Mouse (Mus musculus) limb, embryonic 15.5 days (tissue): ENCODE measurements around the gene Fkbp9. TPM values are rescaled to one million over a fixed set of nuclear protein-coding genes. Genes with fewer than 3 reads are reported as not detected.

Experiments
- ATAC-seq: fragments of 200-750 bp; cut with Nextera tagmentation; 2 replicates; pipeline ENCODE4 v1.8.0; 2017; ENCODE audit warnings: low read depth, moderate TSS enrichment; ENCODE audit not compliant: insufficient number of reproducible peaks, low FRiP score, low TSS enrichment
- H3K27ac ChIP-seq: fragments of 300-500 bp; sonication (generic); 2 replicates; pipeline ENCODE4 v1.5.1; 2015; ENCODE audit warnings: moderate library complexity, mild to moderate bottlenecking, inconsistent platforms
- H3K27me3 ChIP-seq: fragments of 300-500 bp; sonication (generic); 2 replicates; pipeline ENCODE4 v1.6.1; 2015; ENCODE audit warnings: inconsistent platforms
- H3K36me3 ChIP-seq: fragments of 300-500 bp; sonication (generic); 2 replicates; pipeline ENCODE4 v1.6.1; 2015; ENCODE audit warnings: inconsistent platforms
- H3K4me1 ChIP-seq: fragments of 300-500 bp; sonication (generic); 2 replicates; pipeline ENCODE4 v1.6.1; 2015; ENCODE audit warnings: inconsistent platforms
- H3K4me2 ChIP-seq: fragments of 300-500 bp; sonication (generic); 2 replicates; pipeline ENCODE4 v1.6.1; 2015; ENCODE audit warnings: mild to moderate bottlenecking, inconsistent platforms
- H3K4me3 ChIP-seq: fragments of 300-500 bp; sonication (generic); 2 replicates; pipeline ENCODE4 v1.5.1; 2015; ENCODE audit warnings: mild to moderate bottlenecking, inconsistent platforms
- H3K9ac ChIP-seq: fragments of 300-500 bp; sonication (generic); 2 replicates; pipeline ENCODE4 v1.6.1; 2015; ENCODE audit warnings: inconsistent platforms
- H3K9me3 ChIP-seq: fragments of 300-500 bp; sonication (generic); 2 replicates; pipeline ENCODE4 v1.6.1; 2016; ENCODE audit warnings: inconsistent platforms
- WGBS: fragments of 180-500 bp; shearing (Covaris S2); methylation state at CpG from one replicate; pipeline ENCODE4 v1.1.7; 2015; 5-methylcytosine and 5-hydroxymethylcytosine counted together
- polyA plus RNA-seq: library from polyadenylated mRNA; unstranded; fragments of >200 nt; fragmentation: Nextera tagmentation; extraction: Ambion mirVana; gene quantifications from 2 replicates; pipeline ENCODE4 v1.2.1, GENCODE M21; 2015

The Fkbp9 gene
- 234 and 259 TPM in 2 replicates for polyA plus RNA-seq

DNA sequence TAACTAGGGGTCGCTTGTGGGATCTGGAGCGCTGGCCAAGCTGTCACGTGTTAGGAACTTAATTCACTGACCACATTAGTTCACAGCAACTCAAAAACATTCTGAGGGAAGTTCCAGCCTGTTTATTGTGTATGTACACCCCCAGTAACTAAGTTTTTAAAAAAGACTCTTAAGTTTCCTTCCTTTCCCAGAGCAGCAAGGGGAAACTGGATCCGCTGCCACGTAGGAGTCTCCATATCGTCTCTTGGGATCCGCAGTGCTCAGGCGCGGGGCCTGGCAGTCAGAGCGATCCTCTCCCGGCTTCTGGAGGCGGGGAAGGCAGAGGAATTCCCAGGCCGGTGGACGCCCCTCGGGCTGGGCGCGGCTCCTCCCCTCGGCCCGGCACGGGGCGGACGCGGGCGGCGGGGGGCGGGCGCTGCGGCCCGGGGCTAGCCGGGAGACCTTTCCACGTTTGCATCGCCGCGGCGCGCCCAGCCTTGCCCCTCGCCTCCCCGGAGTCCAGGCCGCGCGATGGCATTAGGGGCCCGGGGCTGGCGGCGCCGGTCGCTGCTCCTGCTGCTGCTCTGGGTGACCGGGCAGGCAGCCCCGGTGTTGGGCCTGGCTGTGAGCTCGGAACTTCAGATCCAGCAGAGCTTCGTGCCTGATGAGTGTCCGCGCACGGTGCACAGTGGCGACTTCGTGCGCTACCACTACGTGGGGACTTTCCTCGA, at the start of gene Fkbp9:
Gene Fkbp9 (plus strand): TSS at position 363 of the 710 bp plus-strand sequence.
- H3K9me3 ChIP-seq, result no peaks in the 10 kb centered on the region
- H3K27ac ChIP-seq, result peak within 1 kb of the TSS; percentile 93
- H3K9ac ChIP-seq, result peak within 1 kb of the TSS; percentile 82
- H3K4me1 ChIP-seq, result peaks cover 13% of the 10 kb centered on the region
- H3K27me3 ChIP-seq, result no peaks in the 10 kb centered on the region
- H3K36me3 ChIP-seq, result peaks cover 14% of the 10 kb centered on the region
- peak within 1 kb of the TSS; percentile 75 for H3K4me3 ChIP-seq
- WGBS, result under 1% methylated on average over 53 of the region's 58 CpGs
- H3K4me2 ChIP-seq, result peak within 1 kb of the TSS; percentile 57
- peak; percentile 92 for ATAC-seq

DNA sequence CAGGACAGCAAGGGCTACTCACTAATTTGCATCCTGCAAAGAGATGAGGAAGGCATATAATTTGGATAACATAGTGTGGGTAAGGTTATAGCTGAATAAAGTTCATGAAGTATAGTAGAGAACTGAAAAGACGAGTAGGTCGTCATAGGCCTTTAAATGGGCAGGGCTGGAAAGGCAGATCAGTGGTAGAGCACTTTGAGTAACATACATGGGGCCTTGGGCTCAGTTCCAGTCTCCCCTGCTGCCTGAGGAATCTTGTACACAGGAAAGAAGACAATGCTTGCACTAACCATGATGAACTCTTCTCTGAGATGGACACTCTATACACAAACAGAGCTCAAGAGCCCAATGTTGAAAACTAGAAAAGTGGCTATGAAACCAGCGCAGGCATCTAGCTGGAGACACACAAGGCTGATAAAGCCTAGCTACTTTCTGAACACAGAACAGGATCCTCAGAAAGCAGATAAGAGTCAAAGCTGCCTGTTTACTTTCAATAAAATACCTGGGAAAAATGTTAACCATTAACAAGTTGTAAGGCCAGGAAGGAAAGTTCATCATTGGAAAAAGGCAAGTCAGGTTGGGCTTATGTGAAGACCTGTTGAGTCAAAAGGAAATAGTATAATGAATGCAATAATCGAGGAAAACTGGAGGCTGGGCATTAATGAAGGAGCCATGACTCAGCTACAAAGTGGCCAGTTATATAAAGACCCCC, 48.1 kb upstream of the Fkbp9 start:
- no peak for ATAC-seq
- H3K4me2 ChIP-seq, result no peak overlapping the region
- H3K36me3 ChIP-seq, result peaks cover 42% of the 10 kb centered on the region
- WGBS, result 86% methylated on average over 4 of the region's 4 CpGs
- no peak overlapping the region for H3K9ac ChIP-seq
- H3K27ac ChIP-seq, result no peak overlapping the region
- H3K4me1 ChIP-seq, result peaks cover 4% of the 10 kb centered on the region; the same call in 1 of the 2 replicates
- no peaks in the 10 kb centered on the region for H3K9me3 ChIP-seq
- H3K27me3 ChIP-seq, result no peaks in the 10 kb centered on the region
- H3K4me3 ChIP-seq, result no peak overlapping the region

DNA sequence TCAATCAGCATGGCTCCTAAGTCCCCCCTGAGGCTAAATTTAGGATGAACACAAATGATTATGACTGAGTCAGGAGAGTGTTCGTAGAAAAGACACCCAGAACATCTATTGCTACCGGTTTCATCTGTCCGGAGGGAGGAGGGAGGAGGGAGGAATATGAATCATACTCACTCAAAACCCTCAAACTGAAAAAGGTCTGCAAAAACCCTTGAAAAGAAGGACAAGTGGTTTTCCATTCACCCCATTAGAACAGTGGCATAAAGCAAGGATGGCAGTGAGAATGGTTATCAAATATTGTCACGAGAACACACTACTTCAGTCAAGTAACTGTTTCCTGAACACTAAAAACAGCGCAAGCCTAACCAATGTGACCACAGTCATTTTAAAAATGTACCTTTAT, 46.8 kb upstream of the Fkbp9 start:
- peaks cover 34% of the 10 kb centered on the region for H3K36me3 ChIP-seq
- ATAC-seq, result no peak

DNA sequence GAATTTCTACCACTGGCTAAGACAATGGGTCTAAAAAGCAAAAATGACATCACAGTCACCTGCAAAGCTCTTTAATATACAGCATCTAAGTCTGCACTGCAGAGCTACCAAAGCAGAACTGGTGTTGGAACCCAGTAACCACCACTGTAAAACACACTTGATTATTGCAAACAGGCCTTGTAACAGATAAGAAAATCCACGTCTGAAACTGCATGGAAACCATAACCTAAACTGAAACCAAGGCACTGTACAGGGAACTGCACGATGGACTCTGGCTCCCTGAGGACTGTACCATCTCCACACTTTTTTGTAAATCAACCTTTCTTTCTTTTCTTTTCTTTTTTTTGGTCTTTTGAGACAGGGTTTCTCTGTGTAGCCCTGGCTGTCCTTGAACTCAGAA, 44.2 kb upstream of the Fkbp9 start:
- ATAC-seq, result no peak
- H3K4me3 ChIP-seq, result no peak overlapping the region
- H3K36me3 ChIP-seq, result peaks cover 22% of the 10 kb centered on the region
- no peak overlapping the region for H3K4me2 ChIP-seq
- H3K9me3 ChIP-seq, result no peaks in the 10 kb centered on the region
- H3K27me3 ChIP-seq, result no peaks in the 10 kb centered on the region
- H3K4me1 ChIP-seq, result peaks cover 4% of the 10 kb centered on the region; the same call in 1 of the 2 replicates
- H3K27ac ChIP-seq, result no peak overlapping the region
- no peak overlapping the region for H3K9ac ChIP-seq
- 82% methylated on average over 2 of the region's 2 CpGs for WGBS

More for the DNA sequence above, 46.8 kb upstream of the Fkbp9 start:
- Histone ChIP-seq H3K27ac (no peak overlapping the region), H3K27me3 (no peaks in the 10 kb centered on the region), H3K9ac (no peak overlapping the region), H3K4me1 (peaks cover 4% of the 10 kb centered on the region; the same call in 1 of the 2 replicates), H3K4me2 (no peak overlapping the region), H3K9me3 (no peaks in the 10 kb centered on the region), H3K4me3 (no peak overlapping the region)
- WGBS, result 80% methylated on average over 5 of the region's 5 CpGs

DNA sequence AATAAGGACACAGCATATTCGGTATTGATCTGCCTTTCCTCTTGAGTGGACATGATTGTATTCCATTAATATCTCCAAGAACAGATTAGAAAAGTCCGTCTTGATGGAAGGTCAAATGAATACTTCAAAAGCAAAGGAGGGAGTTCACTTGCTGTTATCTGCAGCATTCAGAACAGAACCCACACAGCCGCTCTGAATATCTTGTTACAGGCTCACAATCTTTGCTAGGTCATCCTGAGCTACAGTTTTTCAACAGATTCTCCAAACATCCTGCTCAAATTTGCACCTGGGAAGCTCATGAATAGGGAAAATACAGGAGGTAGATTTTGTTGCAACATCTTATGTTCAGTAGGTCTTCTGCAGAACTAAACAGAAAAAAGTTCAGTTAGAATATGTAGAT, 42.5 kb upstream of the Fkbp9 start:
- H3K4me3 ChIP-seq, result no peak overlapping the region
- no peak overlapping the region for H3K27ac ChIP-seq
- no peak overlapping the region for H3K9ac ChIP-seq
- H3K4me1 ChIP-seq, result peaks cover 4% of the 10 kb centered on the region; the same call in 1 of the 2 replicates
- H3K9me3 ChIP-seq, result no peaks in the 10 kb centered on the region
- no peak overlapping the region for H3K4me2 ChIP-seq
- WGBS, result 87% methylated on average over 3 of the region's 3 CpGs
- H3K27me3 ChIP-seq, result no peaks in the 10 kb centered on the region
- peaks cover 18% of the 10 kb centered on the region for H3K36me3 ChIP-seq
- ATAC-seq, result no peak

DNA sequence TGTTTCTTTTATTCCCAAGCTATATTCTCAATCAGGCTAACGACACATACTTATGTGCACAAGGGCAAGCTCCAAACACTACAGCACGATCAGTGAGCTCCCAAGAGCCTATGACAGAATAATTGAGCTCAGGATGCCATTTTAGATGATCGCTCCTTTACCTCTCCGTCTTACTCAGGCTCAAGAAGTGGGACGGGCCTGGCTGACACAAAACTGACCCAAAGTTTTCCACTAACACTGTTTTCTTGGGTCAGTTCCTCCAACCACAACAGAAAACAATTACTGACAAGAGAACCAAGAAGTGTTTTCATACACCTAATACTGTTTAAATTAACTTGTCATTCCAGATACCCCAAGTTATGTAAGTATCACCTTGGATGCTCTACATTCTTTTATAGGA, 37.0 kb upstream of the Fkbp9 start:
- no peak overlapping the region for H3K4me3 ChIP-seq
- H3K9me3 ChIP-seq, result no peaks in the 10 kb centered on the region
- H3K4me1 ChIP-seq, result peaks cover 7% of the 10 kb centered on the region; the same call in 1 of the 2 replicates
- H3K4me2 ChIP-seq, result peak overlapping the region; percentile 66; the same call in 1 of the 2 replicates
- no peak for ATAC-seq
- H3K9ac ChIP-seq, result no peak overlapping the region
- no peaks in the 10 kb centered on the region for H3K27me3 ChIP-seq
- 87% methylated on average over 5 of the region's 5 CpGs for WGBS
- H3K36me3 ChIP-seq, result no peaks in the 10 kb centered on the region
- no peak overlapping the region for H3K27ac ChIP-seq

DNA sequence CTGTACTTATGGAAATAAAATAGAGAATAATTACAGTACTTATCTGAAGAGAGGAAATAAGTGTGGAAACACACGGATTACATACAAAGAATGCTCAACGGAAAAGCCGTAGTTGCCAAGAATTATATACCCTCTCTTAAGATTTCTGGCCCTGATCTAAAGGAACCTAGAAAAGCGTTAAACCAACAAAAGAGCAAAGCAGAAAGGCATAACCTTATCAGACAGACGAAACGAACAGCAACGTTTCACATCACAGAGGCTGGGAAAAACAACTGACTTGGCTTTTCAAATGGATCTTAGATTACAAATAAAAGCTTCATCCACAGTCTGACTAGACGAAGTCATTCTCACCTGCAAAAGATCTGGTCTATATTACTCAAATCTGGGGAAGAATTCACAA, 35.6 kb upstream of the Fkbp9 start:
- WGBS, result 5% methylated on average over 8 of the region's 8 CpGs
- no peak for ATAC-seq
- H3K9ac ChIP-seq, result peak overlapping the region; percentile 95
- peak overlapping the region; percentile 66 for H3K4me2 ChIP-seq
- H3K4me3 ChIP-seq, result peak overlapping the region; percentile 83
- peaks cover 7% of the 10 kb centered on the region; the same call in 1 of the 2 replicates for H3K4me1 ChIP-seq
- H3K27me3 ChIP-seq, result no peaks in the 10 kb centered on the region
- no peaks in the 10 kb centered on the region for H3K9me3 ChIP-seq
- peak overlapping the region; percentile 100 for H3K27ac ChIP-seq
- H3K36me3 ChIP-seq, result no peaks in the 10 kb centered on the region

DNA sequence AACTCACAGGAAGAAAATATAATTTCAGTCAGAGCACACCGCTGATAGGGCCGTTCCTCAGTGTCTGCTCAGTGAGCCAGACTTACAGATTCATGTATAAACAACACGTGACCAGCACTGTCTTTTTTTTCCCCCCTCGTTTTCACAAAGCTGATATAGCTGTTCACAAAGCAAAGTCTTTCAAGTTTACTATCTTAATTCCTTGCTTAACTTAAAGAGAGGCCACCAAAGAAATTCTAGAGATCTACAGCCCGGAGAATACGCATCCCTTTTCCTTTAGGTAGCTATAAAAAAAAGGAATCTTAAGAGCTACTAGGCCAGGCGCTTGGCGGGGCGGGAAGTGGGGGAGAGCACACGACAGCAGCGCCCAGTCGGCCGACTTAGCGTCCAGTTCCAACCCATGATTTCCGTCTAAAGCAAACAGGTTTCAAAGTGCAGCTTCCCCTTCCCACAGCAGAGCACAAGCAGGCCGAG, 35.2 kb upstream of the Fkbp9 start:
- peak overlapping the region; percentile 83 for H3K4me3 ChIP-seq
- under 1% methylated on average over 16 of the region's 16 CpGs for WGBS
- H3K9ac ChIP-seq, result peak overlapping the region; percentile 95
- peak overlapping the region; percentile 66 for H3K4me2 ChIP-seq
- H3K36me3 ChIP-seq, result no peaks in the 10 kb centered on the region
- no peak for ATAC-seq
- H3K27me3 ChIP-seq, result no peaks in the 10 kb centered on the region
- no peaks in the 10 kb centered on the region for H3K9me3 ChIP-seq
- peak overlapping the region; percentile 100 for H3K27ac ChIP-seq
- peaks cover 7% of the 10 kb centered on the region; the same call in 1 of the 2 replicates for H3K4me1 ChIP-seq

DNA sequence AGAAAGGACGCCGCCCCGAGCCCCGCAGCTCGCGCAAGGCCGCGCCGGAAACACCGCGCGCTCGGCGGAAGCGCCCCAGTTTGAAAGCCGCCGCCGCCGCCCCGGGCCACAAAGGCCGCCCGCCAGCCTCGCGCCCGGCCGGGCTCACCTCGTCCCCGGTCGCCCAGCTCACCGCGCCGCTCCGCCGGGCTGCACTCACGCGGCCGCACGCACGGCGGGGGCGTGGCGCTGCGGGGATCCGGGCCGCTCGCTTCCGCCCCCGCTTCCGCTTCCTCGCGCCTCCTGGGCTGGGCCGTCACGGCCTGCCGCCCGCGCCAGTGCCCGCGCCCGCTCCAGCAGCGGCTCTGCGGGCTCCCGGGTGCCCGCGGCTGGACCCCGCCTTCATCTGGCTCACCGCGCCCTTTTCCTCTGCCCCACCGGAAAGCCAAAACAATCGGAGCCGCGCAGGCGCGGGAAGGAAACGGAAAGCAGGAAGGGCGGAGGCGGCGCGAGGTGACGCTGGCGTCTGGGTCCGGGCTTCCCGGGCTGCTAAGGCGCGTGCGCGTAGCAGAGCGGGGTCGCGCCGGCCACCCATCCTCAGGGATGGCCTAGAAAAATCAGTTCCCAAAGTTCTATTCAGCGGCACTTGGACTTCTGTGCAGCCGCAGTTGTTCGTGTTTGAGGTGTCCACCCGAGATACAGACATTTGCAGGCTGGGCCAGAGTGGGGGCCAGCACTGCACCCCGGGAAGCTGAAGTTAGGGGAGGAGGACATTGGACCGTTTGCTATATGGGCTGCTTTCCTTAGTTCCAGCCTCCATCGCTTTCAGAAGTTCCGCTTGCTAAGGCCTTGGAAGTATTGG, 34.3 kb upstream of the Fkbp9 start, which contains the start of gene Kbtbd2:
Gene Kbtbd2 (minus strand): TSS at position 503 of the 841 bp plus-strand sequence.
- Histone ChIP-seq H3K9ac (peak within 1 kb of the TSS; percentile 95), H3K4me1 (peaks cover 7% of the 10 kb centered on the region; the same call in 1 of the 2 replicates), H3K27me3 (no peaks in the 10 kb centered on the region), H3K4me2 (peak within 1 kb of the TSS; percentile 66), H3K9me3 (no peaks in the 10 kb centered on the region), H3K4me3 (peak within 1 kb of the TSS; percentile 83), H3K36me3 (no peaks in the 10 kb centered on the region), H3K27ac (peak within 1 kb of the TSS; percentile 100)
- under 1% methylated on average over 98 of the region's 98 CpGs for WGBS
- peak; percentile 95 for ATAC-seq

DNA sequence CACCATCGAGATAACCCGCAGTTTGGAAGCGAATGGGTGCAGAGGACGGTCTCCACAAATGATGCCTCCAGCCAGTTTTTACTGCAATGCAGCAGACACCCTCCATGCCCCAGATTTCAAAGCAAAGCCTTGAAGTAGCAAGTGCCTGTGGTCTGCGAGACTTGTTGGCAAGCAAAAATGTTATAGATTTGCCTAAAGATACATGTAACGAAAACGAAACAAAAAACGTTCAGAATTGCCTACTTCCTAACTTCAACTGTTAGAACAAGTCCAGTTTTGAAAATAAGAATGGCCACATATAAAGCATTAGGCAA, 33.8 kb upstream of the Fkbp9 start:
- H3K27ac ChIP-seq, result peak overlapping the region; percentile 100
- WGBS, result 14% methylated on average over 8 of the region's 8 CpGs
- H3K4me3 ChIP-seq, result peak overlapping the region; percentile 83
- no peaks in the 10 kb centered on the region for H3K9me3 ChIP-seq
- H3K27me3 ChIP-seq, result no peaks in the 10 kb centered on the region
- H3K4me2 ChIP-seq, result peak overlapping the region; percentile 66
- H3K9ac ChIP-seq, result peak overlapping the region; percentile 80
- no peak for ATAC-seq
- no peaks in the 10 kb centered on the region for H3K36me3 ChIP-seq
- peaks cover 7% of the 10 kb centered on the region; the same call in 1 of the 2 replicates for H3K4me1 ChIP-seq

DNA sequence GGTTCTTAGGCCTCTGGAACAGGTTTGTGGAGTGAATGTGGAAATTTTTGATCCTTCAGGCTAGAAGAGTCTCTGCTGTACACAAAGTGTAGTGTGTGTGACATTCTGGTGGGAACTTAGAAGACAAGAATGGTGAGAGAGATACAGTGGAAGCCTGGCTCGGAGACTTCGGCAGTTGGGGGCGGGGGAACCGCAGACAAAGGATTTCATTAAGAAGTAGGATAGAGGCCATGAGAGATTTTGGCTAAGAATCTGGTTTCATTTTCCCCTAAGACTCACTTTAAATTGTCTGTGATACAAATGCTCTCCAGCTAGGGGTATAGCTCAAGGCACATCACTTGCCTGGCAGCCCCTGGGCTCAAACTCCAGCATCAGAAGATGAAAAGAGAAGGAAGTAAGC, 26.8 kb upstream of the Fkbp9 start:
- Histone ChIP-seq H3K4me1 (no peaks in the 10 kb centered on the region), H3K27me3 (0 out of 2 replicates have a peak, but pooled peaks cover 3% of the 10 kb centered on the region), H3K9me3 (no peaks in the 10 kb centered on the region), H3K27ac (no peak overlapping the region), H3K9ac (no peak overlapping the region), H3K4me3 (no peak overlapping the region), H3K36me3 (no peaks in the 10 kb centered on the region), H3K4me2 (no peak overlapping the region)
- no peak for ATAC-seq
- 81% methylated on average over 4 of the region's 4 CpGs for WGBS
